Mouse (Mus musculus): ENCODE results near the gene Zfp65. TPM values are rescaled to one million over a fixed set of nuclear protein-coding genes. Genes with fewer than 3 reads are reported as not detected.

The Zfp65 gene
- polyA plus RNA-seq (2014; fragmentation: Illumina TruSeq; extraction: RNeasy Lipid Tissue Mini Kit (QIAGEN cat#74804); ENCODE audit: low read depth, low replicate concordance), result 43.6 TPM

DNA sequence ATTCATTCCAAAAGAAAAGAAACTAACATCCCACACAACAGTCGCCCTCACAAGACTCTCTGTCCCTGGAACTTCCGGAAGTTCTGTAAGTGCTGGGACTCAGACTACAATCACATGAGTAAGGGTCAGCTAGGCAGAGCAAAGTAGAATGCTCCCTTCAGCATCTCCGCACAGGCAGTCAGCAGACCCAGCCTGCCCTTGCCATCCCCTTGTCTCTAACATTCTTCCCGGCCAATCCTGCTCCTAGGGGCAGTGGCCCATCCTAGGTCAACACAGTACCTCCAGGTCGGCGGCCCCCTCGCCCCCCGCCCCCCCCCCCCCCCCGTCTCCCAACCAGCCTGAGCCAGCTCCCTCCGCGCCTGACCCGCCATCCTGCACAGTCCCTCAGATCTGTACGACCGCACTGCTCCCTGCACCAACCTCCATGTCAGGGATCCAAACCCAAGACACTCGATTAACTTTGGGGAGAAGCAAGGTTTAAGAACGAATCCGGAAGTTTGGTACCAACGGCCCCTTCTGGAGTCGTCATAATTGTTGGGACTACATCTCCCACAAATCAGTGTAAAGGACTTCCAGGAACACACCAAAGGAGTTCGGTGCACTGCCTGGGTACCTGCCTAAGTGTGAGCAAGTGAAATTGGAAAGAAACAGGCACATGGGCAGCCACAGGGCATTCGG lies at the start of gene Zfp65:
TSS of gene Zfp65 (minus strand) at position 533 of the 678 bp plus-strand sequence.

GRCm38 (mm10) chr13:67754333-67755306 lies 25.6 kb upstream of the Zfp65 start, which contains the start of gene Zfp85:
TSS of gene Zfp85 (minus strand) at chr13:67755228.

DNA sequence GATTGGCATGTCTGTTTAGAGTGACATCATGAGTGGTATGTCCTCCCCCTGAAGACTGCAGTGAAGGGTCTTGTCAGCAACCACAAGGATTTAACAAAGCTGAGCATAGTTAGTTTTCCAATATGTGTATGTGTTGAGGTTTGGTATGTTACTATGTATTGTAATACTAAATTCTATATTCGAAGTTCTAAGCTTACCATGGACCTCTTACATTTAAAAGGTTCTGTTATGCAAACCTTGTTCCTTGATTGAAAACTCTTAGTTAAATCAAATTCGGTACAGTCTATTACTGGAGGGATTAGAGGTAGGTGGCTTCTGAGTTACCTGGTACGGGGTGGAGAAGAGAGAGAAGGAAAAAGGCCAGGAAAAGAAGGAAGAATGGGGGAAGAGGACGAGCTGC lies 42.0 kb downstream of the Zfp65 start, which contains the start of gene Zfp738:
TSS of gene Zfp738 (minus strand) at position 101 of the 400 bp plus-strand sequence.

Other genes with a start within 250 kb of the Zfp65 start
- 54.2 TPM for gene Zfp874b, start 244.9 kb downstream of the Zfp65 start, polyA plus RNA-seq (2014; fragmentation: Illumina TruSeq; extraction: RNeasy Lipid Tissue Mini Kit (QIAGEN cat#74804); ENCODE audit: low read depth, low replicate concordance)
- 33.4 TPM for gene Zfp58, start 228.6 kb downstream of the Zfp65 start, polyA plus RNA-seq (2014; fragmentation: Illumina TruSeq; extraction: RNeasy Lipid Tissue Mini Kit (QIAGEN cat#74804); ENCODE audit: low read depth, low replicate concordance)
- not detected for gene Gm26965, start 203.0 kb downstream of the Zfp65 start, polyA plus RNA-seq (2014; fragmentation: Illumina TruSeq; extraction: RNeasy Lipid Tissue Mini Kit (QIAGEN cat#74804); ENCODE audit: low read depth, low replicate concordance)
- gene Zfp87, start 203.0 kb downstream of the Zfp65 start, polyA plus RNA-seq (2014; fragmentation: Illumina TruSeq; extraction: RNeasy Lipid Tissue Mini Kit (QIAGEN cat#74804); ENCODE audit: low read depth, low replicate concordance), result 30.4 TPM
- gene Zfp748, start 175.3 kb downstream of the Zfp65 start, polyA plus RNA-seq (2014; fragmentation: Illumina TruSeq; extraction: RNeasy Lipid Tissue Mini Kit (QIAGEN cat#74804); ENCODE audit: low read depth, low replicate concordance), result 32.6 TPM
- gene Zfp729b, start 119.5 kb downstream of the Zfp65 start, polyA plus RNA-seq (2014; fragmentation: Illumina TruSeq; extraction: RNeasy Lipid Tissue Mini Kit (QIAGEN cat#74804); ENCODE audit: low read depth, low replicate concordance), result 42.5 TPM
- gene Gm49345, start 91.4 kb downstream of the Zfp65 start, polyA plus RNA-seq (2014; fragmentation: Illumina TruSeq; extraction: RNeasy Lipid Tissue Mini Kit (QIAGEN cat#74804); ENCODE audit: low read depth, low replicate concordance), result not detected
- gene Zfp729a, start 91.4 kb downstream of the Zfp65 start, polyA plus RNA-seq (2014; fragmentation: Illumina TruSeq; extraction: RNeasy Lipid Tissue Mini Kit (QIAGEN cat#74804); ENCODE audit: low read depth, low replicate concordance), result 42.6 TPM
- 23.0 TPM for gene Zfp738, start 42.1 kb downstream of the Zfp65 start, polyA plus RNA-seq (2014; fragmentation: Illumina TruSeq; extraction: RNeasy Lipid Tissue Mini Kit (QIAGEN cat#74804); ENCODE audit: low read depth, low replicate concordance)
- gene Zfp85, start 26.1 kb upstream of the Zfp65 start, polyA plus RNA-seq (2014; fragmentation: Illumina TruSeq; extraction: RNeasy Lipid Tissue Mini Kit (QIAGEN cat#74804); ENCODE audit: low read depth, low replicate concordance), result 25.8 TPM
- gene Zfp493, start 50.5 kb upstream of the Zfp65 start, polyA plus RNA-seq (2014; fragmentation: Illumina TruSeq; extraction: RNeasy Lipid Tissue Mini Kit (QIAGEN cat#74804); ENCODE audit: low read depth, low replicate concordance), result 10.6 TPM
- 32.0 TPM for gene Zfp273, start 84.6 kb upstream of the Zfp65 start, polyA plus RNA-seq (2014; fragmentation: Illumina TruSeq; extraction: RNeasy Lipid Tissue Mini Kit (QIAGEN cat#74804); ENCODE audit: low read depth, low replicate concordance)
- gene Gm10037, start 101.9 kb upstream of the Zfp65 start, polyA plus RNA-seq (2014; fragmentation: Illumina TruSeq; extraction: RNeasy Lipid Tissue Mini Kit (QIAGEN cat#74804); ENCODE audit: low read depth, low replicate concordance), result not detected
- not detected for gene BC048507, start 134.2 kb upstream of the Zfp65 start, polyA plus RNA-seq (2014; fragmentation: Illumina TruSeq; extraction: RNeasy Lipid Tissue Mini Kit (QIAGEN cat#74804); ENCODE audit: low read depth, low replicate concordance)

All from adrenal gland, adult 10 weeks (tissue).